Mouse (Mus musculus): ENCODE measurements around the gene Ldhc. TPM values are rescaled to one million over a fixed set of nuclear protein-coding genes. Genes with fewer than 3 reads are reported as not detected.
"Not testable (repeated sequence)": the region's sequence is repeated elsewhere in the genome, so short reads cannot be mapped to it uniquely, and the experiment has no call there.

Ldhc gene
- total RNA-seq (2021) = not detected

DNA sequence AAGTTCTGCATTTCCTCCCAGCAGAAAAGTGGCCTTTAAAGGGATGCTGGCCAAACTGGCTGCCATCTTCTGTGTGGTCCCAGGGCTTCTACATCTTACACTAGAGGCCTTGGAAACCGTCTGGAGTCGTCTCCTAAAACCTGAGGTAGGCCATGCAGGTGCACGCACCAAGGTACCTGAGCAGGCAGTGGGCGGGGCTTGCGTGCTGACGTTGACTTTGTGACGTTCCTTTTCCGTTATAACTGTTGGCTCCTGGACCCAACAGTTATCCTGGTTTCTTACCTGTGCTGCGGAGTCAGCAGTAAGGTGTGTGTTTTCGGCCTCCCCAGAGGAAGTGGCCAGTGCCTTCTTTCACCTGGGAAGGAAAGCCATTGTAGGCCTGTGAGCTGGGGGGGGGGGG, at the start of gene Ldhc:
Gene Ldhc, plus strand, starts transcription at position 208 of the 400 bp plus-strand sequence.
- DNase-seq = no peak

- no peak for DNase-seq
These were observed 47.0 kb upstream of the Ldhc start for GRCm38 (mm10) chr7:46814012-46814411.

- not testable (repeated sequence) for DNase-seq
These were observed 39.9 kb upstream of the Ldhc start for GRCm38 (mm10) chr7:46820876-46821632.

DNA sequence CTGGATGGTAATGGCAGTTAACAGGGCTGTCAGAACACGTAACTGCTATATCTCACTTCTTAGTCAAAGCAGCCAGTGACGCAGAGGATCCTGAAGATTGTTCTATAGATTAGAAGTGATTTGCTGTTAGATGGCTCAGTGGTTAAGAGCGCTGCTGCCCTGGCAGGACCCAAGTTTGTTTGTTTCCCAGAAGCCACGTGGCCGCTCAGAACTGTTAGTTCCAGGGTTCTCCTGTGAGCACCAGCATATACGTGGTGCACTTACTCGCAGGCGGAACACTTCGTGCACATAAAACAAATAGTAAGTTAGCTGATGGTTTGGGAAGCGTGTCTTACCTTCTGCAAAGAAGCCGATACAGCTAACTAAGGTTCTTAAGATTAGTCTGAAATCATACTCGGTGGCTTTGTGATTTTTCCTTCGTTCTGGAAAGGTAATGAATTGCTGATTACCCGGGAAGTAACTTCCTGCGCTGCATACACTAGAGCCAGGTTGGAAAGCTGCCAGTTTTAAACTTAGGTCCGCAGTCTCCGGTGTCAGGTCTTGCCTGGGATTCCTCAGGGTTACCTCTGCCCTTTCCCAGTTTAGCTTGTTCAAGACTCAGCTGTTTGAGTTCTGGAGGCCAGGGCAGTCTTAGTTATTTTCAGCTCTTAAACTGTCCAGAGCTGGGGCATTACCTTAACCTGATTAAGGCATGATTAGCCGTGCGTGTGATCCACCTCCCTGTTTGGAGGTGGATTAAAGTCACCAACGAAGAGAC, 33.8 kb upstream of the Ldhc start:
- DNase-seq = no peak

- no peak for DNase-seq
These were observed 33.2 kb upstream of the Ldhc start for GRCm38 (mm10) chr7:46827803-46828184.

GRCm38 (mm10) chr7:46829911-46830310, 31.1 kb upstream of the Ldhc start:
- DNase-seq = no peak

GRCm38 (mm10) chr7:46830799-46831590, 30.0 kb upstream of the Ldhc start:
- peak; percentile 51 for DNase-seq

DNA sequence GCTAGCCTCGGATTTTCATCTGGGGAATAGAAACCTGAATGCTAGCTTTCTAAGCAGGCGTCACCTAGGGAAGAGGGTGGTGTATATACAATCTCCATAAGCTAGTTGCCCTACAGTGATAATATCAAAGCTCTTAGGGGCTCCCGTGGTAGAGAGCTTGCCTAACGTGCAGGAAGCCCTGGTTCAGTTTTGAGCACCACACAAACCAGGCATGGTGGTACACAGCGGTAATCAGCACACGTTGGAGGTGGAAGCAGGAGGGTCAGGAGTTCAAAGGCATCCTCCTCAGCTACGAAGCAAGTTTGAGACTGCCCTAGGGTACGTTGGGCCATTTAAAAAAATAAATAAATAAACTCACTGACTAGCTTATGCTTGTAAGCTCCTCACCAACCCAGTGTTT, 29.3 kb upstream of the Ldhc start:
- no peak for DNase-seq

DNA sequence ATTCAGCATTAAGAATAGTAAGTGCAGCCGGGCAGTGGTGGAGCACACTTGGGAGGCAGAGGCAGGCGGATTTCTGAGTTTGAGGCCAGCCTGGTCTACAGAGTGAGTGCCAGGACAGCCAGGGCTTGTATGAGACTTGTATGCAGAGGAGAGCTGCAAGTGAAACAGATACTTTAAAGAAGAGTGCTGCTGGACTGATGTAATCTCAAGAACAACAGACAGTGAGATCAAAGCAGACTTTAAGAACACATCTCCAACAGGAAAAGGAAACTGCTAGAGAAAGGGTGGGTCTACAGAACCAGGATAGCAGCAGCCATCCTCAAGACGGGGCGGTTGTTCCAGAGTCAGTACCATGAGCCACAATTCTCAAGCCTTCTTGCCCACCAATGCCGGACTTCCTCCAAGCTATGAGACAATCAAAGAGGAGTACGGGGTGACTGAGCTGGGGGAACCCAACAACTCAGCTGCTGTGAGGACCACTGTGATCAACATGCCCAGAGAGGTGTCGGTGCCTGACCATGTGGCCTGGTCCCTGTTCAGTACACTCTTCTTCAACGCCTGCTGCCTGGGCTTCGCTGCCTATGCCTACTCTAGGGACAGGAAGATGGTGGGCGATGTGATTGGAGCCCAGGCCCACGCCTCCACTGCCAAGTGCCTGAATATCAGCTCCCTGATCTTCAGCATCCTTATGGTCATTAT, 28.7 kb upstream of the Ldhc start:
- not testable (repeated sequence) for DNase-seq

GRCm38 (mm10) chr7:46833266-46833665, 27.7 kb upstream of the Ldhc start:
- peak; percentile 22 for DNase-seq

DNA sequence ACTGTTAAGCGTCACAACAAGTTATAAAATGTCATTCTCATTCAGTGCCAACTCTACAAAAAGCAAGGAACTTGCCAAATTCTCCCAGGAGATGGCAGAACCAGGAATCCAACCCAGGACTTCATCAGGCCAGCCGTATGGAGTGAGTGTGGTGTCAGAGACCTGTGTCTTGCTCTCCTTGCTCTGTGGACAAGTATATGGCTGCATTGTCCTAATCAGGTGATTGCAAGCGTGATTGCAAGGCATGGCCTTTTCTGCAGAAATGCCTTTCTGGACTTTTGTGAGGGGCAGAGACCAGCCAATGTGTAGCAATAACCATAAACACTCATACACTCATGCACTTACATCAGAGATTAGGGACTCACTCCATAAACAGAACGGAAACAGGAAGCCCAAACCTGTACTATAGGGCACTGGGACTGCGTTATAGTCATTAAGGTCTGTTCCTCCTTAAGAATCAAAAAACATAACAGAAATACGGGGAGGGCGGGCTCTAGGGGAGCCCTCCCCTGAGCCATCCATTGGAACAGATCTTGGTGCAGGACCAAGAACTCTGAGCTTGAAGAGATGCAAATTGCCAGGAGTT, 27.2 kb upstream of the Ldhc start:
- DNase-seq = no peak

GRCm38 (mm10) chr7:46834994-46835610, 25.9 kb upstream of the Ldhc start:
- no peak for DNase-seq

GRCm38 (mm10) chr7:46836357-46836756, 24.6 kb upstream of the Ldhc start:
- DNase-seq = no peak

DNA sequence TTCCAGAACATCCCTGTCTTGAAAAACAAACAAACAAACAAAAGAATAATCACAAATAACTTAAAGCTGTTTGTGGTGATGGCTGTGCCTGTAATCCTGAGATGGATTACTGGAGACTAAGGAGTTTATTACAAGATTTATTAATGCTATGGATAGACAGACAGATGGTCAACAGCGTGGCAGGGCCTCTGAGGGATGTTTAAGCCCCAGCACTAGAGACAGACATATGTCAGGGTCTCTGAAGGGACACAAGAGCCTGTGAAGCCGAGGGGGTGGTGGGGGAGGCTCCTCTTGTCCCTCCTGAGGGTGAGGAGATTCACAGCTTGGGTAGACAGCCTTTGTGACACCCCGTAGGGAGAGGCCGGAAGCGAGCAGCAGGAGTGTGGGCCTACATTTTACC, 23.9 kb upstream of the Ldhc start:
- DNase-seq = no peak

DNA sequence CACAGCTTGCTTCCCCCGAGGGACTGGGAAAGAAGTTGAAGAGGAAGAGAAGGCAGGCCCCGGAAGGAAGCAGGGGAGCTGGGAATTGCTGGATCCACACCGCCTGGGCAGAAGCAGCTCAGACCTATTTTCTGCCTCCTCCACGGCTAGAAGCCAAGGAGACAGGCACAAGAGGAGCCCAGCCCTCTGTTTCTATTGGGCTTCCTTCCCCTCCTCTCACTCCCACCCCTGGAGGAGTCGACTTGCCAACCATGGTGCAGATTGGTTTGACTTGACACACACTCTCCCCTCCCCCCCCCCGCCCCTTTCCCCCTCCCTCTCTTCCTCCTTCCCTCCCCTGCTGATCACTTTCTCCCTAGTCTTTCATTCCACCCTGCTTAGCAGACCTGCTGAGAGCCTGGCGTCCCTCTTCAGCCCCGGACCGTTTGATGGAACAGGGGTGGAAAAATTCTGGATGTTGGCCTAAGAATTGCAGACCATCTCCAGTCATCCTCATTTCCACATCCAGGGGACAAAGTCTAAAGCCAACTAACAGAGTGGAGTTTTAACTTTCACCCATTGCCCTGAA, 22.8 kb upstream of the Ldhc start:
- DNase-seq = peak; percentile 57

- DNase-seq = peak; percentile 70
These were observed 22.1 kb upstream of the Ldhc start for GRCm38 (mm10) chr7:46838891-46839302.

DNA sequence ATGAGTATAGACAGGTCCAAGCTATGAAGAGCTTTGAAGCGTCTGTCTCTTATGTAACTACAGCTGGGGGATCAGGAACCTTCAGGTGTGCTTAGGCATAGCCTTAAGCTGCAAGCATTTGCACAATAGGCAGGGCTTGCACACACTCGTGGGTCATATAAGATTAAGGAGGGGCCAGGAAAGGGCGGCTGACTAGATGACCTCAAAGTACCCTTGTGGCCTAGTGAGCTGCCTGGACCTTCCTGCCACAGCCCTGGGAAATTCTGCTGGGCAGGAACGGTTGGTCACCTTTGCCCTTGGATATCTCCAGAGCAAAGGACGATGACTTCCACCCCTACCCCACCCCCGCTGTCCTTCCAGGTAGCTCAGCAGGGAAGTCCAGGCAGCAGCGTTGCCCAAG, 21.6 kb upstream of the Ldhc start:
- peak; percentile 12 for DNase-seq

DNA sequence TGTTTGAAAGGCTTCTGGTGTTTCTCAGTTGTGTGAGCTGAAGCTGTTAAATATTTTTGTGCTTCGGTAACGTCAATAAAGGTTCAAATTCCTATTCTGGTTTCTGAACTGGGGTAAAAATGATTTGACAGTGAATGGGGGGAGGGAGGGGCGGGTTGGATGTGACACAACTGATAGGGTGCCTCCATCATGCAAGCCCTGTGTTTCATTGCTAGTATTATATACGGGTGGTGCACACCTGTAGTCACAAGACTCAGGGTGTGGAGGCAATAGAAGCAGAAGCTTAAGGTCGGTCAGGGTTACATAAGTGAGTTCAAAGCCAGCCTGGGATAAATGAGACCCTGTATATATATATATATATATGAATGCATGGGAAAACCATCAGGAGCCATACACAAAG, 21.1 kb upstream of the Ldhc start:
- no peak for DNase-seq

DNA sequence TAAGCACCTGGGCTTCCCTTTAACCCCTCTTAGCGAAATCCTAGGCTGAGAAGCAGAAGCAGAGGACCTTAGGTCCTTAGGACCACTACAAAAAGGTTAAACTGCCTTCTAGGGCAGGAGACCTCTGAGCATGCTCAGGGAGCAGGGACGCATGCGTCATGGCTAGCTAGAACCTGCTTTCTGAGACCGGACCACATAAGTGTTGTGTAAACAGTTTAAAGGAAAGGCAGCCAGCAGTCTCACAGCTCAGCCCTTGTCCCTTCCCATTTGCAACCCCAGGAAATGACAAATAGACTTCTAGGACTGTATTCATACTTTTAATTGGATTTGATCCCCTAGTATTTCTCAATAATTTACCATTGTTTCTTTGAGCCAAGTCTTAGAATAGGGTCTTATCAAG, 20.7 kb upstream of the Ldhc start:
- DNase-seq = no peak

DNA sequence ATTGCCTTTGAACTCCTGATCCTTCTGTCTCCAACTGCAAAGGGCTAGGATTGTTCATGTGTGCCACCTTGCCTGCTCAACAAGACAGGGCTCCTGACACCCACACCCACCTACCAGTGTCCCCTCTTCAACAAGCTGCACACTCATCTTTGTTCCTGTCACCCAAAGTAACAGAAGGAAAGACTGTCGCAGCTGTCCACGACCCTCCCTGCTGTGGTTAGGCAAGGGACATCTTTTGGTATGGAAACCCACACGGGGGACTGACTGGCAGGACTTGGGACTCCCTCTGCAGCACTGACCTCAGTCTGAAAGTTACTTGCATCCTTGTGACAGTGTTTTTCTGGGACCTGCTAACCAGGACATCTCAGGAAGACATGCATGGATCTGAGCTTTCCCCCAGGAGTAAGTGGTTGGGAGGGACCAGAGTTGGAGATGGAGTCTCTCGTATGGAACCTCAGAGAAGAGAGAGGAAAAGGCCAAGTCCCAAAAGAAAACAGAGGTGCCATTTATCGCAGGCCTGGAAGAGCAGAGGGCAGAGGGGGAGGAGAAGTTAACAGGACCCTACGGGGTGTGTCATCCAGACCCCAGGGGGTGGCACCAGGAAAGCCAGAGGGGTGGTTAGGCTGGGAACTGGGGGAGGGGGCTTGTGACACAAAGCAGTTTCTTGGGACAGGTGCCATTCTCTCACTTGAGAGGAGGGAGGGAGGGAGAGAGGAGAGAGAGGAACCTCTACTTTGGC, 20.0 kb upstream of the Ldhc start, which contains the start of gene Ldha:
Gene Ldha, plus strand, starts transcription at position 689 of the 739 bp plus-strand sequence.
- DNase-seq = no peak
